Mouse (Mus musculus) cerebellum, adult 11-12 months (tissue): Measurements from ENCODE around the gene Iqub.

Source experiments
- DNase-seq: peaks from one replicate; pipeline ENCODE4 v3.0.0; 2022

Gene Iqub

GRCm38 (mm10) chr6:24470135-24470534 lies 44.7 kb downstream of the Iqub start:
- DNase-seq, result no peak

GRCm38 (mm10) chr6:24456097-24456496 lies 58.8 kb downstream of the Iqub start:
- DNase-seq, result peak; percentile 63

GRCm38 (mm10) chr6:24451026-24451821 lies 63.6 kb downstream of the Iqub start:
- DNase-seq, result no peak

DNA sequence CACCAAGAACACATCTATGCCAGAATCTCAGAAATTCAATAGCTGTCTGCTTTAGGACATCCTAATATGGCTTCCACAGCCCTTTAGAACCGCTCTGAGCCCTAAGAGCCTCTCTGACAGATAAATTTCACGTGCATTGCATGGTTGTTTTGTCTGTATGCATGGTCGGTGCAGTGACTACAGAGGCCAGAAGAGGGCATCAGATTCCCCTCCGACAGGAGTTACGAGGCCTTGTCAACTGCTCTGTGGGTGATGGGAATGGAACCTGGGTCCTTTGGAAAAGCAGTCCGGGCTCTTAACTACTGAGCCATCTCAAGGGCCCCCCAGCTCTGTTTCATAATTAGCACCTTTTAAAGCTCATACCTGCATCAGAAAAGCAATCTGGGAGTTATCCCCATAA lies 64.6 kb downstream of the Iqub start:
- no peak for DNase-seq

DNA sequence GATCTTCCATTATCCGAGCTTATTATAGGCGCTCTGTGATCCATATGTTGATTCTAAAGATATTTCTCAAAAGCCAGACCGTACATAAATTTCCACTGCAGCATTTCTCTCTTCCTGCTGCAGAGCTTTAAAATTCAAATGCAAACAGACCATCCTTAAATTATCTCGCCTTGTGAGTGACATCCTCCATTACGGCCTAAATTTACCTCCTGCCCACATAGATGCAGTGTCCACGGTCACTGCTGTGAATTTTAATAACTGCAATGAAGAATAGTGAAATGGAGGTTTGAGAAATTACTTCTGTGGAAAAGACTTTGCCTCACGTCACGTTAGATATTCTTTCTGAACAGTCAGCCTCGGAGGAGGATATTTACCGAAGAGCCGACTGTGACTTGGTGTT lies 98.8 kb downstream of the Iqub start:
- DNase-seq, result no peak

DNA sequence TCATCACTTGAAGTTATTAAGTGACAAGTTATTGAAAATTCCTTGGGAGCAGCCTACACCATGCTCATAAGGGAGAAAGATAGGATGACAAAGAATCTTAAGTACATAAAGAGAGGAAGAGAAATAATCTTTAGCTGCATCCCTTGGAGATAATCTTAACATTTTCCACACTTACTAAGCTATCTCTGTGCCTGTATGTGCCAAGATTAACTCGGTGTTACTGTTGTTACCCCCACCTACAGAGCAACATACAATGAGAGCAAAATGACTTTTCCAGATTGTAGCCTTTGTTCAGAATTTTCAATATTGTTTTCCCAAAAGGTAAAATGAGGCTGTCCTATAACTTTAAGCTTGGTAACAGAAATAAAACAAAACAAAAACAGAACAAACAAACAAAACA lies 99.4 kb downstream of the Iqub start:
- DNase-seq, result no peak

DNA sequence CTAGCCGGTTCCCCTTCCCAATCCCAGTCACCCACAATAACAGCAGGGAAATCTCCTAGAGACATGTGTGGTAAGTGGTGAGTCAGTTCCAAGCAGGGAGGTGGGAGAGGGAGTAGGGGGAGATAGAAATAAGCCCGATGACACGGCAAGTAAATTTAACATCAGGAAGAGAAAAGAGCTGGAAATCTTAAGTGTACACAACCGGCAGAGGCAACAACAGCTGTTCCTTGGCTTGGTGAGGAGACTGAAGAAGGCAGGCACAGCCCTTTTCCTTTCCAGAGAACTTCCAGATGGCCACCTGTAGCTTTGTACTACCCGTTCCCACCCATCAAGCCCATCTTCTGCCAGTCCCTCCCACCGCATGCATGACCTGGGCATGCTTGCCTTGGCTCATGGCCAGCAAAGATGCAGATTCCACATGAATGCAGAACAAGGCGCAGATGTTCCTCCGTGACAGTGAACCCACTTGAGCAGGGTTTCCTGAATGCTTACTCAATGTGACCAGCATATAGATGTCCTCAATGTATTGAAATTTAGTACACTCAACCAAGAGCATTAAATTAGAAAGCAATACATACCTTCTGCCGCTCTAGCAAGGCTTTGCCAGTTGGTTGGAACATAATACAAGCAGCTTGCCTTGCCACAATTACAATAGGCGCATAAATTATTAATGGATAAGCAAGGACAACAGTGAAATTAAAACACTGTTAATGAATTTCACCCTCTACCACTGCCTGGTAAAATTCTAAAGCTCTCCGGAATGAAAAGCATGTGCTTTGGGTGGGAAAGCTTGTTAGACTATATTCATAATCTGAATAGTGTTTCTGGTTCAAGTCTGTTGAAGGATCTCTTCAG lies 106.1 kb downstream of the Iqub start:
- DNase-seq, result no peak

DNA sequence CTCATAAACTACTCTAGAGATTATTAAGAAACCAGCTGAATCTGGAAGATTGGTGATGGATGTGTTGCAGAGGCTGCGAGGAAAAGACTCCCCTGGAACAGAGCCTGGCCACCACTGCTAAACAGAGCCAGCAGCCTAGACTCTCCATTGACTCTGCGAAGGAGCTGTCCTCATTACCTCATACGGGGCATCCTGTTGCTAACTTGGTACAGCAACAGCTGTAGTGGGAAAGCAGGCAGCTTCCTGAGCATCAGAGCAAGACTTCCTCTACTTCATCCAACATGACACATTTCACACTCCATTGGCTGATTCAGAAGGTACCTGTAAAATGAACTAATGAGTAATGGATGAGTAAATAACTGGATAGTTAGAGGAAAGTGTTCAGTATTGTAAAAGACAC lies 107.1 kb downstream of the Iqub start:
- no peak for DNase-seq

GRCm38 (mm10) chr6:24397237-24397647 lies 117.6 kb downstream of the Iqub start:
- DNase-seq, result peak; percentile 62
